Mouse (Mus musculus): ENCODE measurements at regions not wholly inside any gene's neighbourhood (a gene's known extent, or its start where the extent isn't known, plus 50 kb on each side); places are given as distances from the start of the nearest gene placed in this dataset.
A peak's percentile ranks its signal among the peaks of the same experiment; 100 is the strongest.

GRCm38 (mm10) chr9:74342176-74342575, 232.0 kb downstream of the Wdr72 start:
- DNase-seq (ENCODE audit: low spot score in 2 of 2): no peak

DNA sequence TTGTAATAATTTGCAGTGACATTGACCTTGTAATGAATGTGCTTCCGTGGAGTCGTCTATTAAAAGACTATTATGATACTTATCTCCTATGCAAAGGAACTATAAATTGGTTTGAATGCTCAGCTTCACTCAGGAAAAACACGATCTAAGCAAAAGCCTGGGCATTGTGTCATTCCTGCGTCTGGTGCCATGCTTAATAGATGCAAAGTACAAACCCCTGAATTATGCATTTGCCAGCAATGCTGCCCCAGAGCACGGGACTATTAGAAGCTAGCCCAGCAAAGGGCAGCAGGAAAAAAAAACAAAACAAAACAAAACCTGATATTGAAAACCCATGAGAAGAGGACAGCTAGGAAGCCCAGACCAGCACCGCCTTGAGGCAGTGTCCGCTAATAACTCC, 234.9 kb downstream of the Wdr72 start:
- no peak for DNase-seq (ENCODE audit: low spot score in 2 of 2)

DNA sequence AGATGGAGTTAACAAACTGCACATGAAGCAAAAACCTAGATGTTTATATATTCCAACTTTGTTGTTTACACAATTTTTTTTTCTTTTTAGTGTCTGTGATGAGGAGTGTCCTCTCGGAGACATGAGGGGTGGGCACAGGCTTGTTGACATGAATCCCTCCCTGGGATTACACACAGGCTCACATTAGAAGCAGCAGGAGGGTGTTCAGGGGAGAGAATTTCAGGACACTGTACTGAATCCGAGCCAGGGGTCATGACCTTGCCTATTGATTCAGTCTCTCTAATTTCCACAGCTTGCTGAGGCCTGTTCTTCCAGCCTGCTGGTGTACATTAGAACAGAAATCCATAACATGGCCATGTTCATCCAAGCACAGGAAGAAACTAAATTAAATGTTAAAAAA, 238.6 kb downstream of the Wdr72 start:
- DNase-seq (ENCODE audit: low spot score in 2 of 2): no peak

DNA sequence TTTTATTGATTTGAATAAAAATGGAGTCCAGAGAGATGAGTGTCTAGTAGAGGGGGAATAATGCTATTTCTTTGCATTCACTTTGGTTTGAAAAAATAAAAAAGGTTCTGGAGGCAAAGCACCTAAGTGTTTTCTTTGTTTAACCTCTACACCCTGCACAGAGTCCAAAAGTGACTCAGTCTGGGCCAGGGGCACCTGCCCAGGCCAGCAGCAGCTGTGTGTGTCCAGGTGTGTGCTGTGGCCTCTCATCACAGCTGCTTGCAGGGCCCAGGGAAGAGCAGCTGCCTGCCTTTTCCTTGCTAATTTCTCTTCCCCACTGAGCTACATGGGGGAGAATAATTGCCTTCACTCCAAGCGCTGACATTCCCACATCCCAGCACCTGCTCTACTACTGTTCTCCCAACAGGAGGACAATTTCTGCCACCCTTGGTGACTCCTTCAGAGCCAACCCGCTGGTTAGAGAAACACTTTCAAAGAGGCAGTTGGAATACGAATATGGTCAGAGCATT, 255.8 kb downstream of the Wdr72 start:
- DNase-seq (ENCODE audit: low spot score in 2 of 2): no peak

- DNase-seq (ENCODE audit: low spot score in 2 of 2): peak in 1 of 2 experiments; percentile 2
Measured at GRCm38 (mm10) chr9:74376191-74376590, 266.0 kb downstream of the Wdr72 start.

GRCm38 (mm10) chr9:74377204-74377603, 267.0 kb downstream of the Wdr72 start:
- DNase-seq (ENCODE audit: low spot score in 2 of 2): no peak

- DNase-seq (ENCODE audit: low spot score in 2 of 2): no peak
Measured at GRCm38 (mm10) chr9:74384206-74384896, 274.2 kb downstream of the Wdr72 start.

DNA sequence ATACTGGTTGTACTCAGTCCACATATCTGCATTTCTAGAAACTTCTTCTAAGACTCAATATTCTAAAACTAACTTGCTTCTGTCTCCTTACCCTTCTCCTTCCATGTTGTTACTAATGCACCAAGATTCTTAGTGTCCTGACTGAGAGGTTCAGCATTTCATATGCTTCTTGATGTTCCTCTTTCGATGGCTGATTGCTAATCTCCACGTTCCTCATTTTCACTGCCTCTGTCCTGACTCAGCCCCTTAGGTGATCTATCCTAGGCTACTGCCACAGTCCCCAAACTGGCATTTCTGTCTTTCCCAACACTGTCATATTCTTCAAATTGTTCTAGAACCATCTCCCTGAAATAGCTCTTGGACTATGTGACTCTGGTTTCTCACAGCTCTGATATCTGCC, 315.4 kb downstream of the Wdr72 start:
- no peak for DNase-seq (ENCODE audit: low spot score in 2 of 2)

GRCm38 (mm10) chr9:74449981-74450380, 339.8 kb downstream of the Wdr72 start:
- no peak for DNase-seq (ENCODE audit: low spot score in 2 of 2)

DNA sequence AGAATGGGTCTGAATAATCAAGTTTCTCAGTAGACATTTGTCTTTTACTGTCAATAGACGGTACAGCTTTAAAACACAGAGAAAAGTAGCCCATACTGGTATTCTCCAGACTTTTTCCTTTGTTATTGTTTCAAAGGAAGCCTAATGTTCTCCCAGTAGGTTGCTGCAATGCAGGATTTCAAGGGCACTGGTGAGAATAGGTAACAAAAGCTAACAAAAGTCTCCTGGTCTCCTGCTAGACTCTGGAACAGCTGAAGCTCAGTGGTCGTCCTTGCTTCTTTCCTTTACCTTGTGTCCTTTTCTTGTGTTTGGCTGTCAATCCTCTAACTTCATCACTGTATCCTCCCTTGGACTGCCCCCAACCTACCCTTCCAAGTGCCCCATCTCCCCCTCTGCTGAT, 350.9 kb downstream of the Wdr72 start:
- no peak for DNase-seq (ENCODE audit: low spot score in 2 of 2)

DNA sequence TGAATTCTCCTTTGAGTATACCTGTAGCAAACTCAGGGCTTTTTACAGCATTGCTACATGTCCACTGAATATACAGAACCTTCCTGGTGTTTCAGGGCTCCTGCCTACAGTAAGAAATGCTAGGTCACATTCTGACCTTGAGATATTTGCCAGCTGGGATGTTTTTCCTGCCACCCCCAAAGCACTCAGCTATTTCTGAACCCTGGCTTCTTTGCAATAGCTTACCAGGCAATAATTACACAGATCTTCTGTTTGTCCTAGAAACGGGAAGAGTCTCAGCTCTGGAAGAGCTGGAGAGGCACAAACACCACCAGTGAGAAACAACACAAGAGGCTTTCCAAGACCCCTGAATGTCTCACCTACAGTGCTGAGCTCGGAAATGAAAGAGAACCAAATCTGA, 366.7 kb downstream of the Wdr72 start:
- DNase-seq (ENCODE audit: low spot score in 2 of 2): peak in 1 of 2 experiments; percentile 5

DNA sequence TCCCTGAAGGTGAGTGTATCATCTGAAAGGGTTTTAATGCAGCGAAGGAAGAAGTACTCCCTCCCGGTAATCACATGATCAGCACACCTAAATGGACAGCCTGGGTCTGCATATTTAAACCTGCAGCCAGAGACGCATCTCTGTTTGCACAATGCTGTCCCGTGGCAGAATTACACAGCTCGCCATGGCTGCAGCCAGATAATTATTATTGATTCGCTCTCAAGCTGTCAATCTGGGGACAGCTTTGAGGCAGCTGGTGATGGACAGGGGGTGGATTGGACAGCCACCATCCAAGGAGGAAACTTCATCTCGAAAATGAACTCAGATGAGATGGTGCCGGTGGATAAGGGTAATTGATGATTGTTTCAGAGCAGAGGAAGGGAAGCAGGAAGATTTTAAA, 369.1 kb downstream of the Wdr72 start:
- DNase-seq (ENCODE audit: low spot score in 2 of 2): no peak

- no peak for DNase-seq (ENCODE audit: low spot score in 2 of 2)
Measured at GRCm38 (mm10) chr9:74513887-74514286, 347.8 kb upstream of the Onecut1 start.

DNA sequence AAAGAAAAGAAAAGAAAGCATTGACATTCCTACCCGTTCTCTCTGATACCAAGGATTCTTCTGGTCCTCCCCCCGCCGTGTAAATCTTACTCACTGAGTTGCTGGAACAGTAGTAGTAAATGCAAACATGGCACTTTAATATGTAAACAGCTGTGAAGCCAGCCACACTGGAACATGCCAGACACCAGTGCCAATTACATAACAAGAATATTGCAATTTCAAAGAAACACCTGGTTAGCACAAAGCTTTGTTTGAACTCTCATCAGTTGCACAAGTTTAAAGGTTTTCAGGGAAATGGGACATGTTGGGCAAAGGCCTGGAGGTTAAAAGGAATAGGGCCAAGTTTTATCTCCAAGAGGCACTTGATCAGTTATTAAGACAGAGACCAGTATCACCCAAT, 333.2 kb upstream of the Onecut1 start:
- DNase-seq (ENCODE audit: low spot score in 2 of 2): no peak

DNA sequence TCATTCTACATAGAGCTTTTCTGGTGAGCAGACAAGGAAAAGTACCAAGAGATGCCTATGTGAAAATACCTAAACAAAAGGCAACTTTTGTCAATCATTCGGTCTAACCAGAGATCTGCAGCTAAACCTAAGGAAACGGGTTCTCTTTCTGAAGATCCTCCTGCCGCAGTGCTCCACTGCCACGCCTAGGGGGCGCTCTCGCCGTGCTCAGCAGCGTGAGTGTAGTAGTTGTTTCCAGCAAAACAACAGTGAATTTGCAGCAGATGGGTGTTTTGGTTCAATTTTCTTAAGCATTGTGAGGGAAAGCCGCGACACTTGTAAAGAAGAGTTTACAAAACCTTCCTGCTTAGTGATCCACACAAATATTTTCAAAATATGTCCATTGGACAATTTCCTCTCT, 331.4 kb upstream of the Onecut1 start:
- DNase-seq (ENCODE audit: low spot score in 2 of 2): peak; percentile 2 to 73

DNA sequence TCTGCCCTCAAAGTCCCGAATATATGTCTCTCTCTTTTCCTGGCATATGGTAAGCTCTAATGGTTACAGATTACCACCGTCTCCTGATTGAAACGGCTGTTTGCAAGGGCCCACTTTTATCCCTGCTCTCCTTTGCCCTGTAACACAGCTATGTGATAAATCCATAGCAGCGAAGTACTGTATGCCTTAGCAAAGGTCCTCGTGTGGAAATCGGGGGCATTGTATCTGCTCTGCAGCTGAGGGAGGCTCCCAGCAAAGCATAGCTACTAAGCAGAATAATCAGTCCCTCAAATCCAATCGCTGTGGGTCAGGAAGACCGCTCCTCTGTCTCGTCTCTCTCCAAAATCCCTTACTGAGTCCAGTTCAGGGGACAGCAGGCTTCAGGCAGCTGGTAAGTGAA, 331.0 kb upstream of the Onecut1 start:
- DNase-seq (ENCODE audit: low spot score in 2 of 2): no peak

- no peak for DNase-seq (ENCODE audit: low spot score in 2 of 2)
Measured at GRCm38 (mm10) chr9:74531986-74532385, 329.7 kb upstream of the Onecut1 start.

DNA sequence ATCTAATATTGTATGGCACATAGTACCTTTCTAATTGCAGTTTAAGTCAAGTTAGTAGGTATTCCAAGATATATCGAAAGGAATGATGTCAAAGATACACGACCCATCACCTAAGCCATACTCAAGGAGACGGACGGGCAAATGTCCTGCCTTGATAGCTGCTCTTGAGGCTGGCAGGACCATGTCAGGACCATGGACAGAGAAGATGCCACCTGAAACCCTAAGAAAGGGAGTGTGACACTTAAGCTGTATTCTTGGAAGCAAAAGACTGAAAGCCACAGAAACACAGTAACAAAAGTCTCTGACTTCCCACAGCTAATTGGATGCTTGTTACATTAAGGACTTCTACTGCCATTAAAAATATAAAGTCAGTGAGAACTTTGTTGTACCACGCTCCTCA, 326.7 kb upstream of the Onecut1 start:
- DNase-seq (ENCODE audit: low spot score in 2 of 2): no peak

DNA sequence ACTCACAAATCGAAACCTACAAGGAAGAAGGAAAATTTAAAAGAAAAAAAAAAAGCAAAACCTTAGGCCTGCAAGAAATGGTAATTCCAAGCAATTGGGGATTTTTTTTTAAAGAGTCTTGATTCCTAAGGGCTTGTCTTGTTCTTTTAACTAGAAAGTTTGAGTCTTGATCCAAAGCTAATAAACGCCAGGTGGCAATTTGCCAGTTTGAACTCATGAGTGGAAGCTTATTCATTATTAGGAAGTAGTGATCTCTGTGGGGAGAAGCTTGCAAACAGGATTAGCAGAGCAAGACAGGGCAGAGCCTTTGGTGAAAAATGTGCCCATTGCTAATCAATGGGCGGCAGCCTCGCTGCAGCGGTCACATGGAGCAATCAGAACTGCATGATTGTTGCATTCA, 305.6 kb upstream of the Onecut1 start:
- DNase-seq (ENCODE audit: low spot score in 2 of 2): no peak

- DNase-seq (ENCODE audit: low spot score in 2 of 2): no peak
Measured at GRCm38 (mm10) chr9:74592757-74593156, 269.0 kb upstream of the Onecut1 start.

- no peak for DNase-seq (ENCODE audit: low spot score in 2 of 2)
Measured at GRCm38 (mm10) chr9:74593970-74594369, 267.8 kb upstream of the Onecut1 start.

DNA sequence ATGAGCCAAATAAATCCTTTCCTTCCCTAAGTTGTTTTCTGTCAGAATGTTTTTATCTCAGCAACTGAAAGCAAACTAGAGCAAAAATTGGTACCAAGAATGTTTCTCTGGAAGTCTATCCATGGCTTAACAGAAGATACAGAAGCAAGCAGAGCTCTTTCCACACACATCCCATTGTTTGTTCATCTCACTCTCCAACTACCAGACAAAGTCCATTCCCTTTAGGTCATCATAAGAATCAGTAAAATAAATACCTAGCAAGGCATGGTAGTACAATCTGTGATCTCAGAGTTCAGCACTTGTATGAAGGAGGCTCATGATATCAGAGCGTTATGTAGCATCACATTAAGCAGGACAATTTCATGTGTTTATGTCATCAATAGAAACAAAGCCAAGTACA, 257.3 kb upstream of the Onecut1 start:
- no peak for DNase-seq (ENCODE audit: low spot score in 2 of 2)

GRCm38 (mm10) chr9:74621957-74622356, 239.8 kb upstream of the Onecut1 start:
- DNase-seq (ENCODE audit: low spot score in 2 of 2): no peak

DNA sequence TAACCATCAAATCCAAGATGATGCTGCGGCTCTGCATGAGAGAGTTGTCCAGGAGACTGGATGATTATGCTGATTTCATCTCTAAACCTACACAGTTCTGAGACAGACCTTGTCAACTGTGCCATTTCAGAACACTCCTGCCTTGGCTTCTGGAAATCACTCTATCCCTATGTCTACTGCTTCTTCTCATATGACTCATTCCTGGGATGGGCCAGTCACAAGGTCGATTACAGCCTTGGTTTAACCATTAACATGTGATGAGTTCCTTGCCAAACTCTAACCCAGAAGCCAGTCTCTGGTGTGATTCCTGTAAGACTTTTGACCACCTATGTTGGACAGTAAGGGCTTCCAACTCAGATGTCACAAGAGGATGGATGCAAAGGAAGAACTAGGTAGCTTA, 216.3 kb upstream of the Onecut1 start:
- DNase-seq (ENCODE audit: low spot score in 2 of 2): no peak

All from left cerebral cortex, adult 9 months (tissue).